ENCODE assay signal across 8 mouse cellular contexts in genomic region chr19:5083961-5084833, GRCm38 (mm10). TPM values are rescaled to one million over a fixed set of nuclear protein-coding genes. Genes with fewer than 3 reads are reported as not detected.
DNase-seq lines count a peak whose midpoint lies in the region; ATAC-seq and TF ChIP-seq lines count a peak whose summit lies in the region.

No protein-coding gene starts in this region.

- H3K4me3 ChIP-seq in liver, embryonic 11.5 days (ENCODE audit: low read depth, low read length): peak overlapping the region; percentile 54
- H3K4me3 ChIP-seq in forebrain, embryonic 13.5 days: peak overlapping the region; percentile 52
- peak overlapping the region; percentile 56 for H3K4me3 ChIP-seq in limb, embryonic 10.5 days
- peak overlapping the region; percentile 68; the same call in 1 of the 2 replicates for H3K4me3 ChIP-seq in small intestine, adult 2 months (ENCODE audit: low read depth, low read length)
- H3K4me3 ChIP-seq in kidney, embryonic 16.5 days (ENCODE audit: low read length): no peak overlapping the region

- DNase-seq in liver, embryonic 11.5 days (ENCODE audit: low spot score): peak; percentile 31
- DNase-seq in liver: no peak
- DNase-seq in limb, embryonic 10.5 days (ENCODE audit: low spot score): no peak
- no peak for DNase-seq in ovary, postnatal 36 days (ENCODE audit: low spot score)
- no peak for DNase-seq in gastrocnemius, adult 8-10 months (ENCODE audit: low spot score in 2 of 2)

- H3K9ac ChIP-seq in liver, embryonic 11.5 days (ENCODE audit: low read depth, low read length): no peak overlapping the region
- no peak overlapping the region for H3K9ac ChIP-seq in forebrain, embryonic 13.5 days
- no peak overlapping the region for H3K9ac ChIP-seq in kidney, embryonic 16.5 days (replicated peaks; ENCODE audit: low read length)

- H3K4me1 ChIP-seq in liver, embryonic 11.5 days (replicated peaks; ENCODE audit: control insufficient read depth, insufficient read depth, low read length): peaks cover 12% of the 10 kb centered on the region
- H3K4me1 ChIP-seq in forebrain, embryonic 13.5 days: peaks cover 23% of the 10 kb centered on the region
- H3K4me1 ChIP-seq in limb, embryonic 10.5 days: peaks cover 24% of the 10 kb centered on the region
- H3K4me1 ChIP-seq in small intestine, adult 2 months (ENCODE audit: control insufficient read depth, insufficient read depth, insufficient read length, low read length): peaks cover 20% of the 10 kb centered on the region
- peaks cover 19% of the 10 kb centered on the region for H3K4me1 ChIP-seq in kidney, embryonic 16.5 days (ENCODE audit: insufficient read depth, low read length)

- WGBS in liver, embryonic 11.5 days: 63% methylated on average over 3 of the region's 3 CpGs
- WGBS in forebrain, embryonic 13.5 days: 82% methylated on average over 3 of the region's 3 CpGs
- WGBS in limb, embryonic 10.5 days: 73% methylated on average over 3 of the region's 3 CpGs
- WGBS in small intestine, adult 2 months: 62% methylated on average over 3 of the region's 3 CpGs
- WGBS in kidney, embryonic 16.5 days: 60% methylated on average over 3 of the region's 3 CpGs

- H3K27ac ChIP-seq in liver, embryonic 11.5 days (ENCODE audit: low read depth, low read length): no peak overlapping the region
- no peak overlapping the region for H3K27ac ChIP-seq in forebrain, embryonic 13.5 days
- 0 out of 2 replicates have a peak overlapping the region, but pooled peaks have one; percentile 27 for H3K27ac ChIP-seq in limb, embryonic 10.5 days
- H3K27ac ChIP-seq in small intestine, adult 2 months (ENCODE audit: insufficient read depth, low read depth, low read length): no peak overlapping the region
- no peak overlapping the region for H3K27ac ChIP-seq in kidney, embryonic 16.5 days (ENCODE audit: low read length)

- no peak for TF ChIP-seq POLR2A in small intestine, adult 2 months (IDR thresholded peaks at IDR 0.05; ENCODE audit: low read depth, low read length)

- no peaks in the 10 kb centered on the region for H3K36me3 ChIP-seq in liver, embryonic 11.5 days (ENCODE audit: control insufficient read depth, insufficient read depth, low read length)
- H3K36me3 ChIP-seq in forebrain, embryonic 13.5 days (ENCODE audit: poor library complexity, severe bottlenecking): no peaks in the 10 kb centered on the region
- H3K36me3 ChIP-seq in limb, embryonic 10.5 days: no peaks in the 10 kb centered on the region
- no peaks in the 10 kb centered on the region for H3K36me3 ChIP-seq in small intestine, adult 2 months (ENCODE audit: control insufficient read depth, insufficient read depth, low read length)
- no peaks in the 10 kb centered on the region for H3K36me3 ChIP-seq in kidney, embryonic 16.5 days (ENCODE audit: insufficient read depth, low read length)

- no peaks in the 10 kb centered on the region for H3K9me3 ChIP-seq in liver, embryonic 11.5 days (ENCODE audit: control insufficient read depth, low read length)
- H3K9me3 ChIP-seq in forebrain, embryonic 13.5 days (replicated peaks): no peaks in the 10 kb centered on the region
- H3K9me3 ChIP-seq in limb, embryonic 10.5 days (replicated peaks): no peaks in the 10 kb centered on the region
- H3K9me3 ChIP-seq in kidney, embryonic 16.5 days (ENCODE audit: low read length): no peaks in the 10 kb centered on the region

- H3K27me3 ChIP-seq in liver, embryonic 11.5 days (replicated peaks; ENCODE audit: control insufficient read depth, insufficient read depth, low read length): peaks cover 68% of the 10 kb centered on the region
- peaks cover 71% of the 10 kb centered on the region for H3K27me3 ChIP-seq in forebrain, embryonic 13.5 days
- peaks cover 73% of the 10 kb centered on the region for H3K27me3 ChIP-seq in limb, embryonic 10.5 days (ENCODE audit: low read depth, poor library complexity, severe bottlenecking)
- H3K27me3 ChIP-seq in small intestine, adult 2 months (ENCODE audit: control insufficient read depth, insufficient read depth, low read length): peaks cover 34% of the 10 kb centered on the region
- peaks cover 67% of the 10 kb centered on the region for H3K27me3 ChIP-seq in kidney, embryonic 16.5 days (ENCODE audit: insufficient read depth, low read length)

- no peak for TF ChIP-seq CTCF in small intestine, adult 2 months (IDR thresholded peaks at IDR 0.05; ENCODE audit: extremely low read depth, insufficient read length, insufficient replicate concordance, low read depth, low read length)

- peak overlapping the region; percentile 71 for H3K4me2 ChIP-seq in liver, embryonic 11.5 days
- peak overlapping the region; percentile 85 for H3K4me2 ChIP-seq in forebrain, embryonic 13.5 days
- no peak overlapping the region for H3K4me2 ChIP-seq in kidney, embryonic 16.5 days (replicated peaks; ENCODE audit: low read depth, low read length)

- no peak for ATAC-seq in liver, embryonic 11.5 days (replicated peaks; ENCODE audit: low FRiP score)
- ATAC-seq in forebrain, embryonic 13.5 days: no peak
- ATAC-seq in kidney, embryonic 16.5 days (ENCODE audit: low FRiP score, low TSS enrichment): no peak

RNA-seq across cellular contexts. Expression of gene Tmem151a, which starts 1.1 kb away (rescaled TPM):
- polyA plus RNA-seq in liver, embryonic 11.5 days (2014; fragmentation: Nextera tagmentation; extraction: Ambion mirVana): 2.6 TPM in 2 replicates
- polyA plus RNA-seq in forebrain, embryonic 13.5 days (2015; fragmentation: Nextera tagmentation; extraction: Ambion mirVana): 2.3 and 2.8 TPM in 2 replicates
- polyA plus RNA-seq in limb, embryonic 10.5 days (2016; fragmentation: Nextera tagmentation; extraction: Ambion mirVana): 2.4 and 2.5 TPM in 2 replicates
- polyA plus RNA-seq in small intestine, adult 2 months (2012; rRNA removed): 3.5 and 8.1 TPM in 2 replicates
- polyA plus RNA-seq in kidney, embryonic 16.5 days (2015; fragmentation: Nextera tagmentation; extraction: Ambion mirVana): 1.6 and 1.8 TPM in 2 replicates
- total RNA-seq in gastrocnemius, adult 8-10 months (2022): under 1 TPM in 1 of 4 experiments, not detected in 3; 0.12 TPM

RNA-seq across cellular contexts. Expression of gene Yif1a, which starts 4.1 kb away (rescaled TPM):
- 77.8 and 83.4 TPM in 2 replicates for polyA plus RNA-seq in liver, embryonic 11.5 days (2014; fragmentation: Nextera tagmentation; extraction: Ambion mirVana)
- polyA plus RNA-seq in forebrain, embryonic 13.5 days (2015; fragmentation: Nextera tagmentation; extraction: Ambion mirVana): 62.4 and 71.4 TPM in 2 replicates
- 65.4 and 78.0 TPM in 2 replicates for polyA plus RNA-seq in limb, embryonic 10.5 days (2016; fragmentation: Nextera tagmentation; extraction: Ambion mirVana)
- 155 and 252 TPM in 2 replicates for polyA plus RNA-seq in small intestine, adult 2 months (2012; rRNA removed)
- 122 and 127 TPM in 2 replicates for polyA plus RNA-seq in kidney, embryonic 16.5 days (2015; fragmentation: Nextera tagmentation; extraction: Ambion mirVana)
- total RNA-seq in gastrocnemius, adult 8-10 months (2022): 10 to 100 TPM; 37.4 to 44.7 (median 39.8) TPM

RNA-seq across cellular contexts. Expression of gene Cnih2, which starts 14.1 kb away (rescaled TPM):
- polyA plus RNA-seq in liver, embryonic 11.5 days (2014; fragmentation: Nextera tagmentation; extraction: Ambion mirVana): 8.4 and 9.5 TPM in 2 replicates
- polyA plus RNA-seq in forebrain, embryonic 13.5 days (2015; fragmentation: Nextera tagmentation; extraction: Ambion mirVana): 208 and 212 TPM in 2 replicates
- 20.2 and 28.1 TPM in 2 replicates for polyA plus RNA-seq in limb, embryonic 10.5 days (2016; fragmentation: Nextera tagmentation; extraction: Ambion mirVana)
- polyA plus RNA-seq in small intestine, adult 2 months (2012; rRNA removed): 1.3 and 1.5 TPM in 2 replicates
- polyA plus RNA-seq in kidney, embryonic 16.5 days (2015; fragmentation: Nextera tagmentation; extraction: Ambion mirVana): 10.8 and 14.0 TPM in 2 replicates
- total RNA-seq in gastrocnemius, adult 8-10 months (2022): not detected

RNA-seq across cellular contexts. Expression of gene Cd248, which starts 16.3 kb away (rescaled TPM):
- 28.6 and 29.3 TPM in 2 replicates for polyA plus RNA-seq in liver, embryonic 11.5 days (2014; fragmentation: Nextera tagmentation; extraction: Ambion mirVana)
- 7.0 and 7.3 TPM in 2 replicates for polyA plus RNA-seq in forebrain, embryonic 13.5 days (2015; fragmentation: Nextera tagmentation; extraction: Ambion mirVana)
- 37.1 and 42.5 TPM in 2 replicates for polyA plus RNA-seq in limb, embryonic 10.5 days (2016; fragmentation: Nextera tagmentation; extraction: Ambion mirVana)
- polyA plus RNA-seq in small intestine, adult 2 months (2012; rRNA removed): 3.4 and 8.2 TPM in 2 replicates
- polyA plus RNA-seq in kidney, embryonic 16.5 days (2015; fragmentation: Nextera tagmentation; extraction: Ambion mirVana): 59.3 and 64.5 TPM in 2 replicates
- total RNA-seq in gastrocnemius, adult 8-10 months (2022): 1 to 10 TPM; 5.2 to 8.9 (median 7.0) TPM

RNA-seq across cellular contexts. Expression of gene Rab1b, which starts 22.7 kb away (rescaled TPM):
- 180 and 185 TPM in 2 replicates for polyA plus RNA-seq in liver, embryonic 11.5 days (2014; fragmentation: Nextera tagmentation; extraction: Ambion mirVana)
- 235 and 252 TPM in 2 replicates for polyA plus RNA-seq in forebrain, embryonic 13.5 days (2015; fragmentation: Nextera tagmentation; extraction: Ambion mirVana)
- 276 and 296 TPM in 2 replicates for polyA plus RNA-seq in limb, embryonic 10.5 days (2016; fragmentation: Nextera tagmentation; extraction: Ambion mirVana)
- 139 and 243 TPM in 2 replicates for polyA plus RNA-seq in small intestine, adult 2 months (2012; rRNA removed)
- 306 and 315 TPM in 2 replicates for polyA plus RNA-seq in kidney, embryonic 16.5 days (2015; fragmentation: Nextera tagmentation; extraction: Ambion mirVana)
- total RNA-seq in gastrocnemius, adult 8-10 months (2022): 100 to 1,000 TPM; 124 to 137 (median 131) TPM
